Mouse (Mus musculus): ENCODE results near the gene Oscp1. TPM values are rescaled to one million over a fixed set of nuclear protein-coding genes. Genes with fewer than 3 reads are reported as not detected.

Oscp1 gene
- total and polyA plus RNA-seq, 3 experiments, result 3.9 to 6.7 (median 5.0) TPM

DNA sequence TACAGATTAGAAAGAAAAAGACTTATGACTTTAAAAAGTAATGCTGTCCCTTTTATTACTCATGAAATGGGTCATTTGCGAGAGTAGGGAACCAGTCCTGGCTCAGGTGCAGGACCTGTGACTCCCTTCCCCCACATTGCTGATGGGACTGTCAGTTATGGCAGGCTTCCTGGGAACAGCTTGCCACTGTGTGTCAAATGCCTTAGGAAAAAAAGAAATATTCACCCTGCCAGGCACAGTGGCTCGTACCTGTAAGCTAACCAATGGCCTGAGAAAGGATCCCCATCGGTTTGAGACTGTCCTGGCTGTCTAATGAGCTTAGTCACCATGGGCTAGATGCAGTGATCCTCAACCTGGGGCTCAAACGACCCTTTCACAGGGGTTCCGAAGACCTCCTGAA lies 61.7 kb downstream of the Oscp1 start:
- Histone ChIP-seq H3K9me3 (replicated peaks; ENCODE audit: low read length) (peaks cover 2% of the 10 kb centered on the region), H3K4me2 (ENCODE audit: insufficient read depth, low read depth, poor library complexity, severe bottlenecking) (no peak overlapping the region), H3K79me2 (replicated peaks; ENCODE audit: control insufficient read depth, extremely low read depth, insufficient read depth, poor library complexity, severe bottlenecking) (peaks cover 9% of the 10 kb centered on the region; the same call in 1 of the 2 replicates), H3K9ac (ENCODE audit: insufficient read depth, low read depth) (no peak overlapping the region), H3K4me1 (ENCODE audit: control insufficient read depth in 1 of 2, insufficient read depth in 2 of 2) (peaks cover 0 to 5% of the 10 kb centered on the region in 2 experiments; a peak in 1 of 4 replicates), H3K27ac (ENCODE audit: insufficient read depth, low read depth) (no peak overlapping the region), H3K27me3 (replicated peaks) (no peaks in the 10 kb centered on the region), H3K36me3 (replicated peaks in 1 of 2; ENCODE audit: control insufficient read depth in 1 of 2, insufficient read depth in 1 of 2, low read length in 1 of 2) (peaks cover 56 to 84% of the 10 kb centered on the region in 2 experiments), H3K4me3 (replicated peaks in 1 of 3; ENCODE audit: low read depth in 2 of 3, low read length in 2 of 3, poor library complexity in 1 of 3) (no peak overlapping the region)
- DNase-seq (ENCODE audit: extremely low read depth), result no peak
- dilution Hi-C loops (cut with MboI; ENCODE audit: extremely low pct_ligation_motif_present, extremely low pct_unique_long_range_greater_than_20kb, low sequenced_read_pairs), result no loop called here
- in situ Hi-C loops (cut with MboI; ENCODE audit: low pct_ligation_motif_present, low pct_unique_long_range_greater_than_20kb, low sequenced_read_pairs), result no loop called here
- TF ChIP-seq UBTF (IDR thresholded peaks at IDR 0.05; ENCODE audit: low read depth, low read length) (no peak), TBP (conservative IDR thresholded peaks at IDR 0.05; ENCODE audit: low read depth, low read length) (no peak), NELFE (IDR thresholded peaks at IDR 0.05; ENCODE audit: low read depth, low read length) (no peak), MEF2A (IDR thresholded peaks at IDR 0.05; ENCODE audit: borderline replicate concordance, low read depth, low read length) (no peak), MXI1 (IDR thresholded peaks at IDR 0.05; ENCODE audit: low read depth, low read length) (no peak), SIN3A (IDR thresholded peaks at IDR 0.05; ENCODE audit: low read length) (no peak), USF1 (IDR thresholded peaks at IDR 0.05; ENCODE audit: low read depth, low read length) (no peak), POLR2A (IDR thresholded peaks at IDR 0.05; ENCODE audit: low read depth, low read length) (no peak), MAZ (IDR thresholded peaks at IDR 0.05; ENCODE audit: low read depth, low read length) (no peak), EP300 (IDR thresholded peaks at IDR 0.05; ENCODE audit: low read length) (no peak), USF2 (conservative IDR thresholded peaks at IDR 0.05; ENCODE audit: low read depth, low read length) (no peak)

DNA sequence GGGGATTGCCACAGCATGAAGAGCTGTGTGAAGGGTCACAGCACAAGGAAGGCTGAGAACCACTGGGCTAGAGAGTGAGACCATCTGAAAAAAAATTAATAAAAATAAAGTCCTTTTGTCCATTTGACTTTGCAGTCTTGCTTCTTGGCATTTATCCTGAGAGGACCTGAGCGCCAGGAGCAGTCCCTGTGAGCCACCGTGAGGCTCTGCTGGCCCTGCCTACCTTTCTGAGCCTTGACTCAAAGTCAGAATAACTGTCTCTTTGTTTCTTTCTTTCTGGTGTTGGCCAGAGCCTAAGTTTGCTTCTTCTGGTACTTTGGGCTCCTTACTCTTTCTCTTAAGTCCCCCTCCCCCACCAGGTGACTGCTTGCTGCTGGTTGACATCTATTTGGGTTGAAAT lies 62.1 kb downstream of the Oscp1 start:
- Histone ChIP-seq H3K9ac (ENCODE audit: insufficient read depth, low read depth) (no peak overlapping the region), H3K4me2 (ENCODE audit: insufficient read depth, low read depth, poor library complexity, severe bottlenecking) (no peak overlapping the region), H3K36me3 (replicated peaks in 1 of 2; ENCODE audit: control insufficient read depth in 1 of 2, insufficient read depth in 1 of 2, low read length in 1 of 2) (peaks cover 54 to 82% of the 10 kb centered on the region in 2 experiments), H3K4me3 (replicated peaks in 1 of 3; ENCODE audit: low read depth in 2 of 3, low read length in 2 of 3, poor library complexity in 1 of 3) (no peak overlapping the region), H3K4me1 (ENCODE audit: control insufficient read depth in 1 of 2, insufficient read depth in 2 of 2) (peaks cover 0 to 4% of the 10 kb centered on the region in 2 experiments; a peak in 1 of 4 replicates), H3K27me3 (replicated peaks) (no peaks in the 10 kb centered on the region), H3K9me3 (replicated peaks; ENCODE audit: low read length) (peaks cover 2% of the 10 kb centered on the region), H3K79me2 (replicated peaks; ENCODE audit: control insufficient read depth, extremely low read depth, insufficient read depth, poor library complexity, severe bottlenecking) (peaks cover 6% of the 10 kb centered on the region; the same call in 1 of the 2 replicates), H3K27ac (ENCODE audit: insufficient read depth, low read depth) (no peak overlapping the region)
- dilution Hi-C loops (cut with MboI; ENCODE audit: extremely low pct_ligation_motif_present, extremely low pct_unique_long_range_greater_than_20kb, low sequenced_read_pairs), result no loop called here
- in situ Hi-C loops (cut with MboI; ENCODE audit: low pct_ligation_motif_present, low pct_unique_long_range_greater_than_20kb, low sequenced_read_pairs), result no loop called here
- no peak for DNase-seq (ENCODE audit: extremely low read depth)
- TF ChIP-seq MAZ (IDR thresholded peaks at IDR 0.05; ENCODE audit: low read depth, low read length), result no peak
- TF ChIP-seq RCOR1 (conservative IDR thresholded peaks at IDR 0.05; ENCODE audit: low read depth, low read length), result no peak
- TF ChIP-seq SMC3 (IDR thresholded peaks at IDR 0.05; ENCODE audit: low read depth, low read length), result no peak
